Mouse (Mus musculus): ENCODE data around the gene Gm6034. TPM values are rescaled to one million over a fixed set of nuclear protein-coding genes. Genes with fewer than 3 reads are reported as not detected.
"Not testable (repeated sequence)": the region's sequence is repeated elsewhere in the genome, so short reads cannot be mapped to it uniquely, and the experiment has no call there.

Gm6034 gene
- not detected for total RNA-seq (2022)

- DNase-seq (ENCODE audit: low spot score in 2 of 2), result peak; percentile 60 to 82
Observed at GRCm38 (mm10) chr17:36042610-36043169, at the start of gene Gm6034, which contains the start of gene H2-T22. Gm6034 (plus strand) TSS chr17:36042961. H2-T22 (minus strand) TSS chr17:36042747.

GRCm38 (mm10) chr17:35993675-35994074 lies 49.1 kb upstream of the Gm6034 start:
- DNase-seq (ENCODE audit: low spot score in 2 of 2), result peak; percentile 52 to 78

GRCm38 (mm10) chr17:35994175-35994878 lies 48.4 kb upstream of the Gm6034 start:
- peak; percentile 80 to 81 for DNase-seq (ENCODE audit: low spot score in 2 of 2)

- no peak for DNase-seq (ENCODE audit: low spot score in 2 of 2)
Observed at GRCm38 (mm10) chr17:35994879-35995240, 47.9 kb upstream of the Gm6034 start.

- DNase-seq (ENCODE audit: low spot score in 2 of 2), result peak; percentile 89 to 96
Observed at GRCm38 (mm10) chr17:35996949-35997348, 45.8 kb upstream of the Gm6034 start.

- DNase-seq (ENCODE audit: low spot score in 2 of 2), result no peak
Observed at GRCm38 (mm10) chr17:35997713-35998510, 44.8 kb upstream of the Gm6034 start.

GRCm38 (mm10) chr17:35998545-35999305 lies 44.0 kb upstream of the Gm6034 start:
- DNase-seq (ENCODE audit: low spot score in 2 of 2), result no peak

GRCm38 (mm10) chr17:35999356-35999755 lies 43.4 kb upstream of the Gm6034 start:
- no peak for DNase-seq (ENCODE audit: low spot score in 2 of 2)

- no peak for DNase-seq (ENCODE audit: low spot score in 2 of 2)
Observed at GRCm38 (mm10) chr17:36000349-36000748, 42.4 kb upstream of the Gm6034 start.

GRCm38 (mm10) chr17:36001121-36001897 lies 41.5 kb upstream of the Gm6034 start:
- no peak for DNase-seq (ENCODE audit: low spot score in 2 of 2)

GRCm38 (mm10) chr17:36001966-36002365 lies 40.8 kb upstream of the Gm6034 start:
- DNase-seq (ENCODE audit: low spot score in 2 of 2), result no peak

- no peak for DNase-seq (ENCODE audit: low spot score in 2 of 2)
Observed at GRCm38 (mm10) chr17:36003331-36003730, 39.4 kb upstream of the Gm6034 start.

GRCm38 (mm10) chr17:36004409-36004808 lies 38.4 kb upstream of the Gm6034 start:
- DNase-seq (ENCODE audit: low spot score in 2 of 2), result not testable (repeated sequence)

GRCm38 (mm10) chr17:36014977-36015376 lies 27.8 kb upstream of the Gm6034 start:
- no peak for DNase-seq (ENCODE audit: low spot score in 2 of 2)

GRCm38 (mm10) chr17:36017046-36017445 lies 25.7 kb upstream of the Gm6034 start:
- no peak for DNase-seq (ENCODE audit: low spot score in 2 of 2)

- DNase-seq (ENCODE audit: low spot score in 2 of 2), result no peak
Observed at GRCm38 (mm10) chr17:36018979-36019378, 23.8 kb upstream of the Gm6034 start.

GRCm38 (mm10) chr17:36019519-36019918 lies 23.2 kb upstream of the Gm6034 start:
- no peak for DNase-seq (ENCODE audit: low spot score in 2 of 2)

- no peak for DNase-seq (ENCODE audit: low spot score in 2 of 2)
Observed at GRCm38 (mm10) chr17:36020191-36021073, 22.3 kb upstream of the Gm6034 start, which contains the start of gene H2-T24. H2-T24 (minus strand) TSS chr17:36020560.

- no peak for DNase-seq (ENCODE audit: low spot score in 2 of 2)
Observed at GRCm38 (mm10) chr17:36021309-36021708, 21.5 kb upstream of the Gm6034 start.

GRCm38 (mm10) chr17:36022098-36022497 lies 20.7 kb upstream of the Gm6034 start:
- DNase-seq (ENCODE audit: low spot score in 2 of 2), result no peak

Data from layer of hippocampus, adult 8-10 months (tissue).